Mouse (Mus musculus) lung, embryonic 14.5 days (tissue): ENCODE results near the gene Me1. TPM values are rescaled to one million over a fixed set of nuclear protein-coding genes. Genes with fewer than 3 reads are reported as not detected.

ENCODE experiments used
- ATAC-seq: fragments of 200-750 bp; cut with Nextera tagmentation; 2 replicates; pipeline ENCODE4 v1.8.0; 2017; ENCODE audit warnings: mild to moderate bottlenecking, moderate TSS enrichment, moderate library complexity; ENCODE audit not compliant: insufficient read depth
- DNase-seq: peaks from one replicate; pipeline ENCODE4 v3.0.0-alpha.2; 2015
- H3K27ac ChIP-seq: fragments of 300-500 bp; sonication (generic); 2 replicates; pipeline ENCODE4 v1.5.1; 2014; ENCODE audit warnings: low read depth, mild to moderate bottlenecking, moderate library complexity
- H3K27me3 ChIP-seq: fragments of 300-500 bp; sonication (generic); 2 replicates; pipeline ENCODE4 v1.6.1; 2014; ENCODE audit warnings: low read length, control low read depth; ENCODE audit not compliant: insufficient read depth
- H3K36me3 ChIP-seq: fragments of 300-500 bp; sonication (generic); 2 replicates; pipeline ENCODE4 v1.6.1; 2014; ENCODE audit warnings: control low read depth; ENCODE audit not compliant: insufficient read depth
- H3K4me1 ChIP-seq: fragments of 300-500 bp; sonication (generic); 2 replicates; pipeline ENCODE4 v1.6.1; 2014; ENCODE audit warnings: antibody characterized with exemption, control low read depth; ENCODE audit not compliant: insufficient read depth
- H3K4me2 ChIP-seq: fragments of 300-500 bp; sonication (generic); 2 replicates; pipeline ENCODE4 v1.6.1; 2014; ENCODE audit warnings: mild to moderate bottlenecking
- H3K4me3 ChIP-seq: fragments of 300-500 bp; sonication (generic); 2 replicates; pipeline ENCODE4 v1.5.1; 2014; ENCODE audit warnings: low read depth, low read length
- H3K9ac ChIP-seq: fragments of 300-500 bp; sonication (generic); 2 replicates; pipeline ENCODE4 v1.6.1; 2014
- H3K9me3 ChIP-seq: fragments of 300-500 bp; sonication (generic); 2 replicates; pipeline ENCODE4 v1.6.1; 2016; ENCODE audit warnings: low read depth, low read length, control low read depth
- CTCF ChIP-seq: IDR thresholded peaks from 2 replicates; pipeline ENCODE4 v1.5.1; 2016; ENCODE audit warnings: antibody characterized with exemption, low read depth
- WGBS: fragments of 180-500 bp; shearing (Covaris S2); extraction: QIAGEN DNeasy Blood & Tissue Kit; methylation state at CpG from one replicate; pipeline ENCODE4 v1.1.7; 2014; 5-methylcytosine and 5-hydroxymethylcytosine counted together
- polyA plus RNA-seq: library from polyadenylated mRNA; unstranded; fragments of >200 nt; fragmentation: Nextera tagmentation; extraction: Ambion mirVana; gene quantifications from 2 replicates; pipeline ENCODE4 v1.2.1, GENCODE M21; 2014

Gene Me1
- polyA plus RNA-seq, 1 experiment from 2014 or later = 27.4 TPM

GRCm38 (mm10) chr9:86725066-86725465, 29.3 kb upstream of the Me1 start:
- Histone ChIP-seq H3K36me3 (no peaks in the 10 kb centered on the region), H3K27me3 (no peaks in the 10 kb centered on the region), H3K4me3 (no peak overlapping the region), H3K4me2 (no peak overlapping the region), H3K4me1 (no peaks in the 10 kb centered on the region), H3K9ac (no peak overlapping the region), H3K27ac (no peak overlapping the region), H3K9me3 (no peaks in the 10 kb centered on the region)
- WGBS = 71% methylated on average over 4 of the region's 4 CpGs
- no peak for ATAC-seq
- DNase-seq = no peak
- no peak for TF ChIP-seq CTCF

- no peak for ATAC-seq
- no peaks in the 10 kb centered on the region for H3K27me3 ChIP-seq
Measured at GRCm38 (mm10) chr9:86720794-86721193, 25.0 kb upstream of the Me1 start.

GRCm38 (mm10) chr9:86720227-86720626, 24.5 kb upstream of the Me1 start:
- no peak overlapping the region for H3K27ac ChIP-seq
- no peak overlapping the region for H3K9ac ChIP-seq
- H3K4me1 ChIP-seq = 0 out of 2 replicates have a peak, but pooled peaks cover 4% of the 10 kb centered on the region
- ATAC-seq = no peak
- TF ChIP-seq CTCF = no peak
- no peaks in the 10 kb centered on the region for H3K36me3 ChIP-seq
- H3K4me2 ChIP-seq = no peak overlapping the region
- no peaks in the 10 kb centered on the region for H3K9me3 ChIP-seq
- WGBS = 79% methylated on average over 5 of the region's 5 CpGs
- no peak for DNase-seq
- no peaks in the 10 kb centered on the region for H3K27me3 ChIP-seq
- H3K4me3 ChIP-seq = no peak overlapping the region

More at GRCm38 (mm10) chr9:86720794-86721193, 25.0 kb upstream of the Me1 start:
- Histone ChIP-seq H3K4me1 (0 out of 2 replicates have a peak, but pooled peaks cover 4% of the 10 kb centered on the region), H3K27ac (no peak overlapping the region), H3K4me3 (no peak overlapping the region), H3K36me3 (no peaks in the 10 kb centered on the region), H3K9me3 (no peaks in the 10 kb centered on the region), H3K9ac (no peak overlapping the region), H3K4me2 (no peak overlapping the region)
- DNase-seq = no peak
- WGBS = 83% methylated on average over 2 of the region's 2 CpGs
- no peak for TF ChIP-seq CTCF

- Histone ChIP-seq H3K4me2 (no peak overlapping the region), H3K9me3 (no peaks in the 10 kb centered on the region), H3K9ac (no peak overlapping the region), H3K27me3 (no peaks in the 10 kb centered on the region), H3K36me3 (no peaks in the 10 kb centered on the region), H3K4me3 (no peak overlapping the region), H3K27ac (no peak overlapping the region), H3K4me1 (0 out of 2 replicates have a peak, but pooled peaks cover 4% of the 10 kb centered on the region)
- DNase-seq (no peak), ATAC-seq (no peak)
- TF ChIP-seq CTCF = no peak
- WGBS = 38% methylated on average over 5 of the region's 5 CpGs
Measured at GRCm38 (mm10) chr9:86717119-86717518, 21.4 kb upstream of the Me1 start.

GRCm38 (mm10) chr9:86716540-86716939, 20.8 kb upstream of the Me1 start:
- no peaks in the 10 kb centered on the region for H3K36me3 ChIP-seq
- TF ChIP-seq CTCF = no peak
- no peak overlapping the region for H3K9ac ChIP-seq
- WGBS = 33% methylated on average over 2 of the region's 2 CpGs
- no peak overlapping the region for H3K4me2 ChIP-seq
- H3K9me3 ChIP-seq = no peaks in the 10 kb centered on the region
- ATAC-seq (no peak), DNase-seq (no peak)
- no peak overlapping the region for H3K4me3 ChIP-seq
- H3K27ac ChIP-seq = no peak overlapping the region
- H3K4me1 ChIP-seq = 0 out of 2 replicates have a peak, but pooled peaks cover 4% of the 10 kb centered on the region
- H3K27me3 ChIP-seq = no peaks in the 10 kb centered on the region

- DNase-seq (no peak), ATAC-seq (no peak)
- H3K36me3 ChIP-seq = no peaks in the 10 kb centered on the region
- no peak for TF ChIP-seq CTCF
- H3K9me3 ChIP-seq = no peaks in the 10 kb centered on the region
- WGBS = 88% methylated on average over 3 of the region's 3 CpGs
- H3K4me1 ChIP-seq = 0 out of 2 replicates have a peak, but pooled peaks cover 4% of the 10 kb centered on the region
- no peak overlapping the region for H3K4me3 ChIP-seq
- no peak overlapping the region for H3K27ac ChIP-seq
- no peak overlapping the region for H3K4me2 ChIP-seq
- no peaks in the 10 kb centered on the region for H3K27me3 ChIP-seq
- no peak overlapping the region for H3K9ac ChIP-seq
Measured at GRCm38 (mm10) chr9:86714089-86714488, 18.3 kb upstream of the Me1 start.

GRCm38 (mm10) chr9:86712648-86713047, 16.9 kb upstream of the Me1 start:
- H3K36me3 ChIP-seq = no peaks in the 10 kb centered on the region
- no peaks in the 10 kb centered on the region for H3K27me3 ChIP-seq
- no peak for ATAC-seq
- H3K27ac ChIP-seq = no peak overlapping the region
- no peak overlapping the region for H3K4me3 ChIP-seq
- no peak for DNase-seq
- WGBS = 72% methylated on average over 2 of the region's 2 CpGs
- 0 out of 2 replicates have a peak, but pooled peaks cover 4% of the 10 kb centered on the region for H3K4me1 ChIP-seq
- H3K9ac ChIP-seq = no peak overlapping the region
- TF ChIP-seq CTCF = no peak
- no peak overlapping the region for H3K4me2 ChIP-seq
- H3K9me3 ChIP-seq = no peaks in the 10 kb centered on the region
